ENCODE assay signal across 10 mouse cellular contexts in the genomic region with DNA sequence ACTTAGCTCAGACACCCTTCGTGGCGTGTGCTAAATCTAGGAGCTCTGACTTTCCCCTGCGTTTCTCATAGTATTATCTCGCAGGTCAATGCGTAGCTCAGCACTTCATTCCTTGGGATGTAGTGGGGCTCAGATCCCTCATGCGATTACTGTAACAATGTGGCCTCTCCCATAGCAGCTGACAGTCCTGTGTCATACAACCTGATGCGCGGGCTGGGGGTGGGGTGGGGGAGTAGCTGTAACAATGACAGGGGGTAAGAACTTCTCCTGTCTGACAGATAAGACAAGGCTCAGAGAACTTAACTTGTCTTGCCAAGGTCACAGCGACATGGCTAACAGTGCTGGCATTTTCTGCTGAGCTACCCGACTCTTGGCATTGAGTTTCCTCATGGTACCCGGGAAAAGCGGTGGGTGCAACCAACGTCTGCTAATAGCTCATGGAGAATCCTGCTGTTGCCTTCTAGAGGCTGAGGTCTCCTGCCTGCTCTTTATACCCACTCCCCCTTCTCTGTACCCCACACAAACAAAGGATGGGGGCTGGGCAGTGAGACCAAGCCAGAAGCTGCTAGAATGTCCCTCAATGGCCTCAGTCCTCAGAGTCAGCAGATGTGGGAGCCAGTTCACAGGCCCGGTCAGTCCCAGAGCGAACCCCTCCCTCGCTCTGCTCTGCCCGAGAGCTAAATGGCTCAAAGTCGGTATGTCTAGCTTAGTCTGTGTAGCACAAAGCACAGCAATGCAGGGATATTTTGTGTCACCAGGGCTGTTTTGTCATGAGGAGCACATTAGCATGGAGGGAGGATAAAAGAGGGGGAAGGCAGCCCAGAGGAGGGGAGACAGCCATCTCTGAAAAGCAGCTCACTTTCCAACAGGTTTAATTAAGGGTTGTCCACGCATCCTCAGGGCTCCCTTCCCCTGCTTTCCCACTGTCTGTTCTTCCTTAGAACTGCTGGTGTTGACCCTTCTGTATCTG. TPM values are rescaled to one million over a fixed set of nuclear protein-coding genes. Genes with fewer than 3 reads are reported as not detected.
DNase-seq lines count a peak whose midpoint lies in the region; ATAC-seq and TF ChIP-seq lines count a peak whose summit lies in the region.
"Had no signal": no experiment of that assay in that cellular context is flagged by ENCODE, and none has a peak within 500 bp of the region (broad histone marks: within the 10 kb centered on the region; RNA-seq: fewer than 3 reads in every experiment).

No protein-coding gene starts in this region.

- no peak overlapping the region for H3K4me2 ChIP-seq in embryonic facial prominence, embryonic 15.5 days (replicated peaks)
- no peak overlapping the region for H3K4me2 ChIP-seq in hindbrain, embryonic 11.5 days (replicated peaks; ENCODE audit: low read depth, low read length)
- H3K4me2 ChIP-seq in midbrain, postnatal 0 days (ENCODE audit: low read depth, low read length, poor library complexity, severe bottlenecking), result no peak overlapping the region
- H3K4me2 ChIP-seq: intestine, embryonic 15.5 days had no signal

- H3K4me1 ChIP-seq in embryonic facial prominence, embryonic 15.5 days, result peaks cover 25% of the 10 kb centered on the region
- peaks cover 7% of the 10 kb centered on the region for H3K4me1 ChIP-seq in hindbrain, embryonic 11.5 days (replicated peaks; ENCODE audit: control insufficient read depth, insufficient read depth, low read length)
- peaks cover 4% of the 10 kb centered on the region; the same call in 1 of the 2 replicates for H3K4me1 ChIP-seq in midbrain, postnatal 0 days (ENCODE audit: insufficient read depth, low read length)

- WGBS in embryonic facial prominence, embryonic 15.5 days, result 50% methylated on average over 19 of the region's 19 CpGs
- whole genome bisulfite sequencing in hindbrain, embryonic 11.5 days, result 63% methylated on average over 19 of the region's 19 CpGs
- WGBS in midbrain, postnatal 0 days, result 52% methylated on average over 19 of the region's 19 CpGs

- ATAC-seq in embryonic facial prominence, embryonic 15.5 days (ENCODE audit: insufficient number of reproducible peaks, low FRiP score, low TSS enrichment, low read depth), result no peak
- peak; percentile 37; the same call in 1 of the 2 replicates for ATAC-seq in hindbrain, embryonic 11.5 days (ENCODE audit: low FRiP score)
- ATAC-seq in midbrain, postnatal 0 days (ENCODE audit: low FRiP score), result no peak
- ATAC-seq: intestine, embryonic 15.5 days had no signal

- no peaks in the 10 kb centered on the region for H3K9me3 ChIP-seq in embryonic facial prominence, embryonic 15.5 days (replicated peaks)
- H3K9me3 ChIP-seq in hindbrain, embryonic 11.5 days (ENCODE audit: control insufficient read depth, low read length), result no peaks in the 10 kb centered on the region
- H3K9me3 ChIP-seq in midbrain, postnatal 0 days (ENCODE audit: low read length), result no peaks in the 10 kb centered on the region
- H3K9me3 ChIP-seq: intestine, embryonic 15.5 days had no signal

- intact Hi-C loops in left cerebral cortex, adult 2 months (cut with DNase I), result no loop called here

- DNase-seq in left cerebral cortex, adult 2 months (ENCODE audit: extremely low spot score in 1 of 2, low spot score in 2 of 2), result no peak
- no peak for DNase-seq in left cerebral cortex, adult 9 months (ENCODE audit: low spot score in 2 of 2)
- DNase-seq in hindbrain, embryonic 11.5 days (ENCODE audit: low spot score), result peak; percentile 39
- DNase-seq in midbrain, postnatal 0 days (ENCODE audit: low spot score), result peak; percentile 31
- DNase-seq in Muller cell, postnatal 12 days (ENCODE audit: inconsistent ontology term), result no peak
- no peak for DNase-seq in frontal cortex, postnatal 10 days (ENCODE audit: low spot score in 2 of 2)
- no peak for DNase-seq in adrenal gland, postnatal 36 days
- DNase-seq: heart, adult 2 months had no signal

- H3K4me3 ChIP-seq in left cerebral cortex, adult 2 months, result no peak overlapping the region
- H3K4me3 ChIP-seq in embryonic facial prominence, embryonic 15.5 days (replicated peaks), result no peak overlapping the region
- no peak overlapping the region for H3K4me3 ChIP-seq in hindbrain, embryonic 11.5 days (ENCODE audit: low read depth, low read length)
- H3K4me3 ChIP-seq in midbrain, postnatal 0 days (ENCODE audit: low read depth, low read length), result no peak overlapping the region
- H3K4me3 ChIP-seq: heart, adult 2 months; intestine, embryonic 15.5 days had no signal

- H3K27me3 ChIP-seq in embryonic facial prominence, embryonic 15.5 days, result no peaks in the 10 kb centered on the region
- H3K27me3 ChIP-seq in hindbrain, embryonic 11.5 days (ENCODE audit: control insufficient read depth, insufficient read depth, low read length), result no peaks in the 10 kb centered on the region
- H3K27me3 ChIP-seq in midbrain, postnatal 0 days (ENCODE audit: insufficient read depth, low read length), result no peaks in the 10 kb centered on the region
- H3K27me3 ChIP-seq: intestine, embryonic 15.5 days had no signal

- TF ChIP-seq CTCF in left cerebral cortex, adult 2 months (IDR thresholded peaks at IDR 0.05), result no peak
- no peak for TF ChIP-seq CTCF in midbrain, postnatal 0 days (IDR thresholded peaks at IDR 0.05)

- H3K27ac ChIP-seq in left cerebral cortex, adult 2 months, result peak overlapping the region; percentile 9; the same call in 1 of the 2 replicates
- peak overlapping the region; percentile 28; the same call in 1 of the 2 replicates for H3K27ac ChIP-seq in embryonic facial prominence, embryonic 15.5 days (replicated peaks)
- peak overlapping the region; percentile 65; the same call in 1 of the 2 replicates for H3K27ac ChIP-seq in hindbrain, embryonic 11.5 days (ENCODE audit: low read depth, low read length)
- 0 out of 2 replicates have a peak overlapping the region, but pooled peaks have one; percentile 32 for H3K27ac ChIP-seq in midbrain, postnatal 0 days (ENCODE audit: low read depth, low read length)
- H3K27ac ChIP-seq: heart, adult 2 months; intestine, embryonic 15.5 days had no signal

- no peak overlapping the region for H3K9ac ChIP-seq in embryonic facial prominence, embryonic 15.5 days
- H3K9ac ChIP-seq in hindbrain, embryonic 11.5 days (ENCODE audit: low read depth, low read length), result no peak overlapping the region
- H3K9ac ChIP-seq in midbrain, postnatal 0 days (replicated peaks; ENCODE audit: low read length, poor library complexity, severe bottlenecking), result no peak overlapping the region
- H3K9ac ChIP-seq: intestine, embryonic 15.5 days had no signal

- no peaks in the 10 kb centered on the region; the same call in 1 of the 2 replicates for H3K36me3 ChIP-seq in embryonic facial prominence, embryonic 15.5 days
- no peaks in the 10 kb centered on the region for H3K36me3 ChIP-seq in hindbrain, embryonic 11.5 days (ENCODE audit: control insufficient read depth, insufficient read depth, low read length)
- peaks cover 6% of the 10 kb centered on the region; the same call in 1 of the 2 replicates for H3K36me3 ChIP-seq in midbrain, postnatal 0 days (ENCODE audit: insufficient read depth, low read length)
- H3K36me3 ChIP-seq: intestine, embryonic 15.5 days had no signal

RNA-seq across cellular contexts. Expression of gene Cdc42ep4, which starts 45.6 kb away (rescaled TPM):
- 10 to 100 TPM; 25.6 to 28.8 TPM for total RNA-seq in left cerebral cortex, adult 2 months (2021)
- 82.2 and 86.2 TPM in 2 replicates for polyA plus RNA-seq in embryonic facial prominence, embryonic 15.5 days (2015; fragmentation: Nextera tagmentation; extraction: Ambion mirVana)
- polyA plus RNA-seq in hindbrain, embryonic 11.5 days (2014; fragmentation: Nextera tagmentation; extraction: Ambion mirVana), result 64.5 and 68.6 TPM in 2 replicates
- 88.0 and 89.5 TPM in 2 replicates for total RNA-seq in midbrain, postnatal 0 days (2014; rRNA removed)
- 60.3 and 63.2 TPM in 2 replicates for polyA plus RNA-seq in midbrain, postnatal 0 days (2015; fragmentation: Nextera tagmentation; extraction: Ambion mirVana)
- 100 to 1,000 TPM; 128 to 136 TPM for total RNA-seq in adrenal gland, postnatal 36 days (2021)

Comparison
In these comparisons a context has a peak if more than half of its experiments do, and no peak if none do; other contexts are left out.
1. DNase-seq: peak in hindbrain, embryonic 11.5 days (single experiment) and midbrain, postnatal 0 days (single experiment); none in left cerebral cortex, adult 2 months (0 of 2), left cerebral cortex, adult 9 months (0 of 2), Muller cell, postnatal 12 days (single experiment), frontal cortex, postnatal 10 days (0 of 2) and adrenal gland, postnatal 36 days (0 of 2).
2. H3K27ac ChIP-seq: peak in every context shown above with its lines; median percentile 65 in hindbrain, embryonic 11.5 days; 32 in midbrain, postnatal 0 days; 28 in embryonic facial prominence, embryonic 15.5 days; 9 in left cerebral cortex, adult 2 months.